Mouse (Mus musculus) heart, embryonic 14.5 days (tissue): ENCODE data around the gene Cass4. TPM values are rescaled to one million over a fixed set of nuclear protein-coding genes. Genes with fewer than 3 reads are reported as not detected.
A peak's percentile ranks its signal among the peaks of the same experiment; 100 is the strongest.

Experiments
- ATAC-seq: fragments of 200-750 bp; cut with Nextera tagmentation; 2 replicates; pipeline ENCODE4 v1.8.0; 2017; ENCODE audit warnings: low read depth, moderate TSS enrichment; ENCODE audit not compliant: insufficient number of reproducible peaks, insufficient read depth, low FRiP score
- H3K27ac ChIP-seq, 2 experiments: fragments of 200-500 bp in 1 of 2; fragments of 300-500 bp in 1 of 2; sonication (generic) in 1 of 2; replicated peaks in 1 of 2; 2 replicates each; pipeline ENCODE4 v1.5.1; 2012 to 2014; ENCODE audit warnings: low read depth in 2 of 2, low read length in 2 of 2, control low read depth in 1 of 2, mild to moderate bottlenecking in 1 of 2, mixed read lengths in 1 of 2; ENCODE audit not compliant: control insufficient read depth in 1 of 2, insufficient read depth in 1 of 2
- H3K27me3 ChIP-seq: fragments of 300-500 bp; sonication (generic); 2 replicates; pipeline ENCODE4 v1.6.1; 2014; ENCODE audit warnings: mild to moderate bottlenecking, low read length, control low read depth; ENCODE audit not compliant: control insufficient read depth, insufficient read depth
- H3K36me3 ChIP-seq: fragments of 300-500 bp; sonication (generic); 2 replicates; pipeline ENCODE4 v1.6.1; 2014; ENCODE audit warnings: mild to moderate bottlenecking, control low read depth, low read length, mixed read lengths; ENCODE audit not compliant: control insufficient read depth, insufficient read depth
- H3K4me1 ChIP-seq, 2 experiments: fragments of 200-500 bp in 1 of 2; fragments of 300-500 bp in 1 of 2; sonication (generic) in 1 of 2; 2 replicates each; pipeline ENCODE4 v1.6.1; 2012 to 2014; ENCODE audit warnings: low read length in 2 of 2, control low read depth in 1 of 2, mixed read lengths in 1 of 2; ENCODE audit not compliant: control insufficient read depth in 2 of 2, insufficient read depth in 2 of 2
- H3K4me2 ChIP-seq: fragments of 300-500 bp; sonication (generic); 2 replicates; pipeline ENCODE4 v1.6.1; 2014; ENCODE audit warnings: mild to moderate bottlenecking, low read length
- H3K4me3 ChIP-seq, 2 experiments: fragments of 200-500 bp in 1 of 2; fragments of 300-500 bp in 1 of 2; sonication (generic) in 1 of 2; 2 replicates each; pipeline ENCODE4 v1.5.1; 2012 to 2014; ENCODE audit warnings: low read length in 2 of 2, mild to moderate bottlenecking in 2 of 2, control low read depth in 1 of 2, low read depth in 1 of 2, moderate library complexity in 1 of 2; ENCODE audit not compliant: control insufficient read depth in 1 of 2, insufficient read depth in 1 of 2
- H3K9ac ChIP-seq: fragments of 300-500 bp; sonication (generic); 2 replicates; pipeline ENCODE4 v1.6.1; 2014; ENCODE audit warnings: mild to moderate bottlenecking, low read length
- H3K9me3 ChIP-seq: fragments of 300-500 bp; sonication (generic); 2 replicates; pipeline ENCODE4 v1.6.1; 2016; ENCODE audit warnings: low read length, control low read depth; ENCODE audit not compliant: control insufficient read depth
- WGBS: fragments of 180-500 bp; shearing (Covaris S2); extraction: QIAGEN DNeasy Blood & Tissue Kit; methylation state at CpG from one replicate; pipeline ENCODE4 v1.1.7; 2014; 5-methylcytosine and 5-hydroxymethylcytosine counted together
- polyA plus RNA-seq: library from polyadenylated mRNA; unstranded; fragments of >200 nt; fragmentation: Nextera tagmentation; extraction: Ambion mirVana; gene quantifications from 2 replicates; pipeline ENCODE4 v1.2.1, GENCODE M21; 2014

The Cass4 gene
- polyA plus RNA-seq, 1 experiment from 2014 or later, result 0.30 TPM

DNA sequence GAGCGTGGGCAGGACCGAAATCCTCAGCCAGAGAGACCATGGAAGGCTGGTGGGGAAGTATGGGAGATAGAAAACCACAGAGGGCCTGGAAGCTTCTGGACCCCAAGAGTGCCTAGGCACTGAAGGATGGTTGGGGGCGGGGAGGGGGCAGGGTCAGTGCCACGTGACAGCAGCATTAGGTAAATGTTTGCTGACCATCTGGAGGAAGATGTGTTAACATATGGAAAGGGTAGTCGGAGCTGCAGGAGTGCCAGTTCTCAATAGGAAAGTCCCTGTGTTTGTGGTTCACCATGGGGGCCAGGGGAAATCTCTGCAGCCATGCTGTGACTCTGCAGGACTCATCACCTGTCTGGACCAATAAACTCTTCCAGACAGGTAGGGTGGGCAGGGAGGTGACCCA is 20.3 kb downstream of the Cass4 start:
- 51% methylated on average over 5 of the region's 5 CpGs for WGBS

GRCm38 (mm10) chr2:172416218-172416617 is 22.6 kb downstream of the Cass4 start:
- Histone ChIP-seq H3K4me3 (no peak overlapping the region), H3K27me3 (no peaks in the 10 kb centered on the region), H3K9ac (no peak overlapping the region), H3K27ac (no peak overlapping the region), H3K4me1 (peaks cover 12 to 13% of the 10 kb centered on the region in 2 experiments), H3K4me2 (no peak overlapping the region), H3K9me3 (no peaks in the 10 kb centered on the region), H3K36me3 (no peaks in the 10 kb centered on the region)
- 54% methylated on average over 12 of the region's 12 CpGs for WGBS
- no peak for ATAC-seq

More for the DNA sequence above, 20.3 kb downstream of the Cass4 start:
- H3K9me3 ChIP-seq, result no peaks in the 10 kb centered on the region
- peaks cover 12 to 13% of the 10 kb centered on the region in 2 experiments for H3K4me1 ChIP-seq
- ATAC-seq, result no peak
- H3K27me3 ChIP-seq, result no peaks in the 10 kb centered on the region
- no peaks in the 10 kb centered on the region for H3K36me3 ChIP-seq
- no peak overlapping the region for H3K9ac ChIP-seq
- H3K4me2 ChIP-seq, result no peak overlapping the region
- no peak overlapping the region for H3K27ac ChIP-seq
- no peak overlapping the region for H3K4me3 ChIP-seq

- no peak for ATAC-seq
- Histone ChIP-seq H3K4me3 (no peak overlapping the region), H3K4me1 (peaks cover 12 to 13% of the 10 kb centered on the region in 2 experiments), H3K27ac (no peak overlapping the region), H3K27me3 (no peaks in the 10 kb centered on the region), H3K9me3 (no peaks in the 10 kb centered on the region), H3K4me2 (no peak overlapping the region), H3K9ac (no peak overlapping the region), H3K36me3 (no peaks in the 10 kb centered on the region)
- WGBS, result 89% methylated on average over 5 of the region's 5 CpGs
These were observed 23.3 kb downstream of the Cass4 start for GRCm38 (mm10) chr2:172416876-172417275.

GRCm38 (mm10) chr2:172418208-172418607 is 24.6 kb downstream of the Cass4 start:
- Histone ChIP-seq H3K27ac (no peak overlapping the region), H3K36me3 (no peaks in the 10 kb centered on the region), H3K27me3 (no peaks in the 10 kb centered on the region), H3K4me2 (no peak overlapping the region), H3K9me3 (no peaks in the 10 kb centered on the region), H3K4me1 (peaks cover 3 to 5% of the 10 kb centered on the region in 2 experiments), H3K9ac (no peak overlapping the region), H3K4me3 (no peak overlapping the region)
- 82% methylated on average over 5 of the region's 5 CpGs for WGBS
- no peak for ATAC-seq

DNA sequence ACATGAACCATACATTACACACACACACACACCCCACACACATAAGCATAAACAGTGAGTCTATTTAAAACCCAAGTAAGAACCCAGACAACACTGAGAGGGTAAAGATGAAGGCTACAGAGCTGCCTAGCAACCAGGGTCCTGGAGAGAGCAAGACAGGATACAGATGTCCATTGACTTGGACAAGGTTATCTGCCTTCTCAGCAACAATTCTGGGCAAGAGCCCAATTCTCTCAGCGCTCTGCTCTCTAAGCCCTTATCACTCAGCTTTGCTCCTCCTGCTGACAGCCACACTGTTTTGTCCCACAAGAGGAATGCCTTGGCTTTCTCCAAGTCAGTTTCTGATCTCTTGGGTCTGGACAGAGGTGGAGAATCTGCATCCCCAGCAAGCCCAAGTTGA is 37.0 kb downstream of the Cass4 start:
- no peak overlapping the region for H3K9ac ChIP-seq
- peak; percentile 90 for ATAC-seq
- H3K27ac ChIP-seq, result peak overlapping the region; percentile 6 to 81; a peak in 2 of 4 replicates
- H3K4me1 ChIP-seq, result peaks cover 8 to 15% of the 10 kb centered on the region in 2 experiments
- no peaks in the 10 kb centered on the region for H3K36me3 ChIP-seq
- H3K27me3 ChIP-seq, result no peaks in the 10 kb centered on the region
- no peaks in the 10 kb centered on the region for H3K9me3 ChIP-seq
- no peak overlapping the region for H3K4me3 ChIP-seq
- H3K4me2 ChIP-seq, result no peak overlapping the region
- WGBS, result 7% methylated on average over 1 of the region's 1 CpGs

DNA sequence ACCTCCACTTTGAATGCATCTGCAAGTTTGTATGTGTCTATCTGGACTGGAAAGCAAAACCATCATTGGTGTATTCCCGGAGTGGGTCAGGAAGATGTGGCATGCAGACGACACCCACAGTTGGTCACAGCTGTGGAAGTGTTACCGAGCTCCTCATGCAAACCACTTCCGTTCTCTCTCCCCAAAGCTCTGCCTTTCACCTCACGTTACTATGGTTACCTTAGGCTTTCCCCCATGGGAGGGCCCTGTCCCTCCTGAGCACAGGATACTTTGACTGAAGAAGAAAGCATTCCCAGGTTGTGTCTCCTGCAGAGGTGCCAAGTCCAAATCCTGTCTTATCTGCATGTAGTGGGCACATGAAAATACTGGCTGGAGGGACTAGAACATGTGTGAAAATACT is 40.2 kb downstream of the Cass4 start:
- ATAC-seq, result no peak
- H3K9me3 ChIP-seq, result no peaks in the 10 kb centered on the region

DNA sequence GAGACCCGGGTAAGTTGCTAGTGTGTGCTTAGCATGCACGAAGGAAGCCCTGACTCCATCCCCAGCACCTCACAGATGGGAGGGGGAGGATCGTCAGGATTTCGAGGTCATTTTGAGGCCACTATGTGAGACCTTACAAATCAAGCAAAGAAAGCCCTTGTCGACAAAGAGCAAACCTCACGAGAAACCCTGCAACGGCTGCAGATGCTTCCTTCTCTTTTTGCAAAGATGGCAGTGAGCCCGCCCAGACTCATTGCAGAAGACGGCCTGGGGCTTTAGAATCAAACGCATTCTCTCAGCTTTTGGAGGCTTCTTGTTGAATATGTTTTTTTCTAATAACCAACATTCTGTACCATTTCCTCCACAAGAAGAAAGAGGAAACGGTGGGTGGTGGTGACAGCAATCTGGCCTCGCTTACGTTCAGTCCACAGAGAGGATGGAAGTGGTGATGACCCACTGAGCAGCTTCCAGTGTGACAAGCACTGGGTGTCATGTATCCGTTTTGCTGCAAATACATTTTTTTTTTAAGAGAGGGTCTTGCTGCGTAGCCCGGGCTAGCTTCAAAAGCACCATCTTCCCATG is 43.9 kb downstream of the Cass4 start:
- no peak overlapping the region for H3K27ac ChIP-seq
- H3K4me3 ChIP-seq, result no peak overlapping the region
- H3K9ac ChIP-seq, result no peak overlapping the region
- no peaks in the 10 kb centered on the region for H3K36me3 ChIP-seq
- no peak overlapping the region for H3K4me2 ChIP-seq
- ATAC-seq, result no peak
- H3K9me3 ChIP-seq, result no peaks in the 10 kb centered on the region
- H3K4me1 ChIP-seq, result peaks cover 9 to 16% of the 10 kb centered on the region in 2 experiments
- 58% methylated on average over 16 of the region's 16 CpGs for WGBS
- H3K27me3 ChIP-seq, result no peaks in the 10 kb centered on the region

More for the DNA sequence above, 40.2 kb downstream of the Cass4 start:
- Histone ChIP-seq H3K4me1 (peaks cover 8 to 15% of the 10 kb centered on the region in 2 experiments), H3K36me3 (no peaks in the 10 kb centered on the region), H3K27me3 (no peaks in the 10 kb centered on the region), H3K9ac (no peak overlapping the region), H3K4me2 (no peak overlapping the region), H3K4me3 (no peak overlapping the region), H3K27ac (no peak overlapping the region)
- 37% methylated on average over 5 of the region's 5 CpGs for WGBS
